ENCODE assay signal across 19 mouse cellular contexts in genomic region chr9:79784439-79784838, GRCm38 (mm10).
"Had no signal": no experiment of that assay in that cellular context is flagged by ENCODE, and none has a peak within 500 bp of the region (broad histone marks: within the 10 kb centered on the region; RNA-seq: fewer than 3 reads in every experiment).

No protein-coding gene starts in this region.

- H3K36me3 ChIP-seq: kidney, embryonic 15.5 days; liver, embryonic 13.5 days; midbrain, embryonic 12.5 days; midbrain, embryonic 15.5 days; stomach, embryonic 15.5 days had no signal

- H3K4me2 ChIP-seq: kidney, embryonic 15.5 days; liver, embryonic 13.5 days; lung, embryonic 14.5 days; midbrain, embryonic 12.5 days; midbrain, embryonic 15.5 days; stomach, embryonic 15.5 days had no signal

- ATAC-seq: inflammation-experienced regulatory T-cells, adult 6 months; intestine, embryonic 16.5 days; lung, postnatal 0 days; midbrain, embryonic 15.5 days had no signal

- H3K9me3 ChIP-seq: kidney, embryonic 15.5 days; liver, embryonic 13.5 days; midbrain, embryonic 12.5 days; midbrain, embryonic 15.5 days; stomach, embryonic 15.5 days had no signal

- H3K4me3 ChIP-seq: kidney, embryonic 15.5 days; liver, embryonic 13.5 days; midbrain, embryonic 12.5 days; midbrain, embryonic 15.5 days; stomach, embryonic 15.5 days had no signal

- DNase-seq: kidney, adult 18-20 months; kidney, postnatal 10 days; kidney, postnatal 36 days; left cerebral cortex, postnatal 4 days; liver; liver, embryonic 13.5 days; lung, embryonic 14.5 days; retina, postnatal 1 day; right cerebral cortex, postnatal 25 days; spleen, adult 18-20 months; thymus, postnatal 25 days had no signal

- H3K9ac ChIP-seq: kidney, embryonic 15.5 days; liver, embryonic 13.5 days; lung, embryonic 14.5 days; midbrain, embryonic 12.5 days; midbrain, embryonic 15.5 days; stomach, embryonic 15.5 days had no signal

- H3K4me1 ChIP-seq: stomach, embryonic 15.5 days had no signal

- H3K27ac ChIP-seq: kidney, embryonic 15.5 days; liver, embryonic 13.5 days; macrophage; midbrain, embryonic 12.5 days; midbrain, embryonic 15.5 days; stomach, embryonic 15.5 days had no signal

- H3K27me3 ChIP-seq: kidney, embryonic 15.5 days; liver, embryonic 13.5 days; midbrain, embryonic 12.5 days; midbrain, embryonic 15.5 days; stomach, embryonic 15.5 days had no signal
